Mouse (Mus musculus) midbrain, postnatal 0 days (tissue): ENCODE data around the gene Fras1. TPM values are rescaled to one million over a fixed set of nuclear protein-coding genes. Genes with fewer than 3 reads are reported as not detected.
A peak's percentile ranks its signal among the peaks of the same experiment; 100 is the strongest.

Experiments used
- ATAC-seq: fragments of 200-750 bp; cut with Nextera tagmentation; 2 replicates; pipeline ENCODE4 v1.8.0; 2017; ENCODE audit warnings: moderate number of reproducible peaks, mild to moderate bottlenecking, moderate TSS enrichment, moderate library complexity; ENCODE audit not compliant: low FRiP score
- DNase-seq: peaks from one replicate; pipeline ENCODE4 v3.0.0-alpha.2; 2015; ENCODE audit warnings: low spot score
- H3K27ac ChIP-seq: fragments of 300-500 bp; sonication (generic); 2 replicates; pipeline ENCODE4 v1.5.1; 2014; ENCODE audit warnings: low read depth, mild to moderate bottlenecking, low read length, mixed read lengths
- H3K27me3 ChIP-seq: fragments of 300-500 bp; sonication (generic); 2 replicates; pipeline ENCODE4 v1.6.1; 2014; ENCODE audit warnings: low read length, control low read depth, mixed read lengths; ENCODE audit not compliant: insufficient read depth
- H3K36me3 ChIP-seq: fragments of 300-500 bp; sonication (generic); 2 replicates; pipeline ENCODE4 v1.6.1; 2014; ENCODE audit warnings: low read length, control low read depth, mixed read lengths; ENCODE audit not compliant: insufficient read depth
- H3K4me1 ChIP-seq: fragments of 300-500 bp; sonication (generic); 2 replicates; pipeline ENCODE4 v1.6.1; 2014; ENCODE audit warnings: mild to moderate bottlenecking, control low read depth, antibody characterized with exemption, low read length, mixed read lengths; ENCODE audit not compliant: insufficient read depth
- H3K4me2 ChIP-seq: fragments of 300-500 bp; sonication (generic); 2 replicates; pipeline ENCODE4 v1.6.1; 2014; ENCODE audit warnings: low read depth, mild to moderate bottlenecking, low read length, mixed read lengths; ENCODE audit not compliant: poor library complexity, severe bottlenecking
- H3K4me3 ChIP-seq: fragments of 300-500 bp; sonication (generic); 2 replicates; pipeline ENCODE4 v1.5.1; 2014; ENCODE audit warnings: low read depth, mild to moderate bottlenecking, low read length, moderate library complexity
- H3K9ac ChIP-seq: fragments of 300-500 bp; sonication (generic); replicated peaks from 2 replicates; pipeline ENCODE4 v1.6.1; 2014; ENCODE audit warnings: mild to moderate bottlenecking, low read length, moderate library complexity, mixed read lengths; ENCODE audit not compliant: poor library complexity, severe bottlenecking
- H3K9me3 ChIP-seq: fragments of 300-500 bp; sonication (generic); 2 replicates; pipeline ENCODE4 v1.6.1; 2016; ENCODE audit warnings: low read length, control low read depth
- CTCF ChIP-seq: IDR thresholded peaks from 2 replicates; pipeline ENCODE4 v1.5.1; 2016; ENCODE audit warnings: antibody characterized with exemption, mild to moderate bottlenecking
- WGBS: fragments of 180-500 bp; shearing (Covaris S2); extraction: QIAGEN DNeasy Blood & Tissue Kit; methylation state at CpG from one replicate; pipeline ENCODE4 v1.1.7; 2014; 5-methylcytosine and 5-hydroxymethylcytosine counted together
- polyA plus RNA-seq: library from polyadenylated mRNA; unstranded; fragments of >200 nt; fragmentation: Nextera tagmentation; extraction: Ambion mirVana; gene quantifications from 2 replicates; pipeline ENCODE4 v1.2.1, GENCODE M21; 2015
- total RNA-seq: library from RNA; depleted of rRNA; stranded (reverse); fragments of >200 nt; gene quantifications from 2 replicates; pipeline ENCODE4 v1.2.3, GENCODE M21; 2014

Fras1 gene
- total and polyA plus RNA-seq, 2 experiments from 2014 or later, result 2.3 to 7.3 TPM

DNA sequence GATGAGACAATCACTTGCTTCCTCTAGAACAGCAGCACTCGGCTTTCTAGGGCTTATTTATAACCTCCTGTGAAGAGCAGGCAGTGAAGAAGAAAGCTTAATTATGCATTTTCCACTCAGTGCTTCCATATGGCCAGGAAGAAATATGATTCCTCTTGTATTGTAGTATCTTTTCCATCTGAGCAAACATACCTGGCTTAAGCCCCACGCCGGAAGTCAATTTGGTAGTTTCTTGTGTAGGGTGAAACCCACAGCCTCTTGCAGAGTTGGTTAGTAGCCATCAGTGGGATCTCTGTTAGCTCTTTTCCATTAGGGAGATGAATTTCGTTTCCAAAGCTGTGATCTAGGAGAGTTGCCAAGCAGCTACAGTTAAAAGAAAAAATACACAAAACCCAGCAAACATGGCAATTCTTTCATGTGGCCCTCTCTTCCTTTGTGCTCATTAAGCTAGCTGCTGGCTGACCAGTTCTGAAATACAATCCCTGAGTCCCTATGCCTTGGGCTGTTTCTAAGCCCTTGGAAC, 83.7 kb downstream of the Fras1 start:
- no peak for TF ChIP-seq CTCF
- Histone ChIP-seq H3K36me3 (no peaks in the 10 kb centered on the region), H3K27me3 (no peaks in the 10 kb centered on the region), H3K9ac (no peak overlapping the region), H3K4me1 (no peaks in the 10 kb centered on the region), H3K4me3 (no peak overlapping the region), H3K4me2 (no peak overlapping the region), H3K27ac (no peak overlapping the region), H3K9me3 (no peaks in the 10 kb centered on the region)
- ATAC-seq, result no peak
- DNase-seq, result peak; percentile 51
- WGBS, result 57% methylated on average over 4 of the region's 4 CpGs

DNA sequence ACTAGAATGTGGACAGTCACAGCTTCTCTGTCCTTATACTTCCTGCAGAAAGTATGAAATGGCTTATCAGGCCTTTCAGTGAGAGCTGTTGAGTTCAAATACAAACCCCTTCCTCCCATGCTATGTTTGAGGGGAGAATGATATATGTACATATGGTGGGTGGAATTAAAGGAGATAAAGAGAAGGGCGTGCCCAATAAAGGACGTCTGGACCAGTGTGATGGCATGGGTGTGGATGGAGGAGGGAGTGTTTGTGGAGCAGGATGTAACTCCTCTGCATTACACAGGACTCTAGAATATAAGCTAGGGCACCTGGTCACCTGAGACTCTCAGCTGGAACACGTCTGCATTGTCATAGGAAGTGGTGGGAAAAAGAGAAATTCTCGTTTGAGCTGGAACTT, 85.8 kb downstream of the Fras1 start:
- Histone ChIP-seq H3K27me3 (no peaks in the 10 kb centered on the region), H3K36me3 (no peaks in the 10 kb centered on the region), H3K4me3 (no peak overlapping the region), H3K4me1 (no peaks in the 10 kb centered on the region), H3K9ac (no peak overlapping the region), H3K9me3 (no peaks in the 10 kb centered on the region), H3K27ac (no peak overlapping the region), H3K4me2 (no peak overlapping the region)
- ATAC-seq, result no peak
- DNase-seq, result no peak
- 83% methylated on average over 4 of the region's 4 CpGs for WGBS
- no peak for TF ChIP-seq CTCF

DNA sequence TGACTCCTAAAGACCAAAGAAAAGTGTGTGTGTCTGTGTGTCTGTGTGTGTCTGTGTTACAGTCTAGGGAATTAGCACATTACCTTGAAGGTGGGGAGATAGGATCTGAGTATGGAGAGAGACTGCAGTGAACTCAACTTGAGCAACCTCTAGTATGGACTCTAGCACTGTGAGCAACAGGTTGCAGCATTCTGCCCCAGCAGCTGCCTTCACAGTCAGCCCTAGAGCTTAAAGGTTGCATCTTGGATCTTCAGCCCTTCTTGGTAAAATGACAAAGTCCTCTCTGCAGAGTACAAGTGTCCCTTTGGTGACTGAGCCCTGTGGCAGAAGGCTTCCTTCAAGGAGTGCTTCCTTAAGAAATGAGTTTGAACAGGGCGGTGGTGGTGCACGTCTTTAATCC, 88.4 kb downstream of the Fras1 start:
- Histone ChIP-seq H3K27me3 (no peaks in the 10 kb centered on the region), H3K4me1 (no peaks in the 10 kb centered on the region), H3K36me3 (no peaks in the 10 kb centered on the region), H3K4me2 (no peak overlapping the region), H3K9ac (no peak overlapping the region), H3K27ac (no peak overlapping the region), H3K9me3 (no peaks in the 10 kb centered on the region), H3K4me3 (no peak overlapping the region)
- ATAC-seq (no peak), DNase-seq (no peak)
- 98% methylated on average over 2 of the region's 2 CpGs for WGBS
- no peak for TF ChIP-seq CTCF

DNA sequence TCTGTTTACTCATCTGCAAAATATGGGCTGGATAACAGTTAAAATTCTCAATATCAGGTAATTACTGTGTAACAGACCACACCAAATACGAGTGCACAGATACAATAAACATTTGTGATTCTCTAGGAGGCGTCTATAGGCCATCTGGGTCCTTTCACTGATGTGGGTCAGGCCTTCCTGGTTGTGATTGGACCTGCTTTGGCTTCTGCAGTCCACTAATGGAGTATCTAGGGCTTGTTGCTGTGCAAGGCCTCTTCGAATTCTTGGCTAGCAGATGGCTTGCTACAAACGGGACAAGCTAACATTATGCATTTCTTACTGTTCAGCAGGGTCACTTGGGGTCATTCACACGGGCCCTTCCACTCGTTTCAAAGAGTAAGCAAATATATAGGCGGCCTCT, 92.7 kb downstream of the Fras1 start:
- Histone ChIP-seq H3K9ac (no peak overlapping the region), H3K4me3 (no peak overlapping the region), H3K9me3 (no peaks in the 10 kb centered on the region), H3K27me3 (no peaks in the 10 kb centered on the region), H3K4me1 (no peaks in the 10 kb centered on the region), H3K36me3 (no peaks in the 10 kb centered on the region), H3K27ac (no peak overlapping the region), H3K4me2 (no peak overlapping the region)
- WGBS, result 63% methylated on average over 7 of the region's 7 CpGs
- no peak for DNase-seq
- no peak for ATAC-seq
- no peak for TF ChIP-seq CTCF

DNA sequence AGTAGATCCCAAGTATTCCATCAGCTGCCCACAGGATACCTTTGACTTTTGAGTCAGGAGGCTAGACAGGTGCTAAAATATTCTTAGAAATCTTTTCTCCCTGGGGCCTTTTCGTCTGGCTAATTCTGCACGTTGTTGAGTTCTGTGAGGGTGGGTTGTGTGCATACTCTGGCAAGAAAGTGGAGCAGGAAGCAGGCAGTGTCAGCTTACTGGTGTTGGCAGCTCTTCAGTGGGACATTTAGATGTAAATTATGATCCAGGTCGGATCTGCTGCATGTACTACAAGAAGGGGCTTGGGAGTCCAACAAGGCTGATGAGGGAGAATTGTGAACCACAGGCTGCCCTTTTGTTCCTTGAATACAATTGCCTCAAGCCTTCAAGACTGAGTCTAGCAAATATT, 98.2 kb downstream of the Fras1 start:
- WGBS, result 43% methylated on average over 3 of the region's 3 CpGs
- Histone ChIP-seq H3K27me3 (no peaks in the 10 kb centered on the region), H3K4me2 (no peak overlapping the region), H3K9me3 (no peaks in the 10 kb centered on the region), H3K27ac (no peak overlapping the region), H3K4me3 (no peak overlapping the region), H3K36me3 (no peaks in the 10 kb centered on the region), H3K4me1 (no peaks in the 10 kb centered on the region), H3K9ac (no peak overlapping the region)
- no peak for ATAC-seq
- no peak for DNase-seq
- no peak for TF ChIP-seq CTCF

DNA sequence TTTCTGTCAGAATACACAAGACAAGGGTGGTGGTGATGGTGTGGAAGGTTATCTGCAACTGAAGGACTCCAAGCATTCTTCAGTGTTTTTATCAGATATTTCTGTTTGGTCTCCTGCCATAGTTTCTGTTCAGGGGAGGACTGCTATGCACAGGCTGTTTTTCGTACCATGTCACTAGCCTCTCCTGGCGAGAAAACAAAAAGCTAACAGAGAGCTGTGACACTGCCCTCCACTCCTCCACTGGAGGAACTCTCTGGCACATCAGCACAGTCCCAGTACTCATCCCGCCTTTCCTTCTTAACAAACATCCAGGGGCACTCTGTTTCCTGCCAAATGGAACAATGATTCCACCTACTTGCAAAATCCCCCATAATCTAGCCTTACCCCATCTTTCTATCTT, 101.7 kb downstream of the Fras1 start:
- no peaks in the 10 kb centered on the region for H3K4me1 ChIP-seq
- H3K4me2 ChIP-seq, result no peak overlapping the region
- ATAC-seq, result no peak
- H3K4me3 ChIP-seq, result no peak overlapping the region
- H3K36me3 ChIP-seq, result no peaks in the 10 kb centered on the region
- no peaks in the 10 kb centered on the region for H3K9me3 ChIP-seq
- no peak for TF ChIP-seq CTCF
- DNase-seq, result no peak
- 78% methylated on average over 3 of the region's 3 CpGs for WGBS
- no peak overlapping the region for H3K9ac ChIP-seq
- no peak overlapping the region for H3K27ac ChIP-seq
- no peaks in the 10 kb centered on the region for H3K27me3 ChIP-seq

DNA sequence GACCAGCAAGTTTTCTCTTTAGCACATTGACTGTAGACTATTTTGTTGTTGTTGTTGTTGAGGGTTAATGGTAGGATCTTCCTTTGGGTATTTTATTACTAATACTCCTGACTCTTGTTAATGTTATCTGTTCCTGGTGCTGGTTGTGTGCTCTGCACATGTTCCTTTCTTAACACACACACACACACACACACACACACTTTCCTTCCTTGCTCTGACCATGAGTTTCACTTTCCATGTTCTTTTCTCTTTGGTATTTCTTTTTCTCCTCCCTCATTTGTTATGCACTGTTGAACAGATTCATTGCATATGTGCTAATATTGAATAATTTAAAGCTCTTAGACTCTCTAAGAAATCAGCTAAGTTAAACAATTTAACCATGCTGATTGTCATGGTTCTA, 105.2 kb downstream of the Fras1 start:
- Histone ChIP-seq H3K9me3 (no peaks in the 10 kb centered on the region), H3K36me3 (no peaks in the 10 kb centered on the region), H3K9ac (no peak overlapping the region), H3K27ac (no peak overlapping the region), H3K4me3 (no peak overlapping the region), H3K27me3 (no peaks in the 10 kb centered on the region), H3K4me2 (no peak overlapping the region), H3K4me1 (no peaks in the 10 kb centered on the region)
- ATAC-seq (no peak), DNase-seq (no peak)
- TF ChIP-seq CTCF, result no peak
